Mouse (Mus musculus) liver, embryonic 11.5 days (tissue): ENCODE measurements at regions not wholly inside any gene's neighbourhood (a gene's known extent, or its start where the extent isn't known, plus 50 kb on each side); places are given as distances from the start of the nearest gene placed in this dataset.

ENCODE experiments used
- ATAC-seq: fragments of 200-750 bp; cut with Nextera tagmentation; replicated peaks from 2 replicates; pipeline ENCODE4 v1.8.0; 2017; ENCODE audit warnings: moderate number of reproducible peaks, mild to moderate bottlenecking, moderate TSS enrichment, moderate library complexity; ENCODE audit not compliant: low FRiP score
- DNase-seq: peaks from one replicate; pipeline ENCODE4 v3.0.0-alpha.2; 2017; ENCODE audit warnings: low spot score
- H3K27ac ChIP-seq: fragments of 300-500 bp; sonication (generic); 2 replicates; pipeline ENCODE4 v1.5.1; 2014; ENCODE audit warnings: mild to moderate bottlenecking, low read depth, low read length, control low read depth
- H3K27me3 ChIP-seq: fragments of 300-500 bp; sonication (generic); replicated peaks from 2 replicates; pipeline ENCODE4 v1.6.1; 2014; ENCODE audit warnings: low read length, mixed read lengths; ENCODE audit not compliant: control insufficient read depth, insufficient read depth
- H3K36me3 ChIP-seq: fragments of 300-500 bp; sonication (generic); 2 replicates; pipeline ENCODE4 v1.6.1; 2014; ENCODE audit warnings: mild to moderate bottlenecking, low read length, moderate library complexity, mixed read lengths; ENCODE audit not compliant: control insufficient read depth, insufficient read depth
- H3K4me1 ChIP-seq: fragments of 300-500 bp; sonication (generic); replicated peaks from 2 replicates; pipeline ENCODE4 v1.6.1; 2014; ENCODE audit warnings: low read length, mixed read lengths; ENCODE audit not compliant: control insufficient read depth, insufficient read depth
- H3K4me2 ChIP-seq: fragments of 300-500 bp; sonication (generic); 2 replicates; pipeline ENCODE4 v1.6.1; 2014; ENCODE audit warnings: mild to moderate bottlenecking, control low read depth, moderate library complexity
- H3K4me3 ChIP-seq: fragments of 300-500 bp; sonication (generic); 2 replicates; pipeline ENCODE4 v1.5.1; 2014; ENCODE audit warnings: low read depth, low read length, control low read depth
- H3K9ac ChIP-seq: fragments of 300-500 bp; sonication (generic); 2 replicates; pipeline ENCODE4 v1.6.1; 2014; ENCODE audit warnings: low read depth, low read length, control low read depth
- H3K9me3 ChIP-seq: fragments of 300-500 bp; sonication (generic); 2 replicates; pipeline ENCODE4 v1.6.1; 2016; ENCODE audit warnings: low read length, inconsistent platforms, mixed read lengths; ENCODE audit not compliant: control insufficient read depth
- WGBS: fragments of 180-500 bp; shearing (Covaris S2); extraction: QIAGEN DNeasy Blood & Tissue Kit; methylation state at CpG from one replicate; pipeline ENCODE4 v1.1.7; 2014; 5-methylcytosine and 5-hydroxymethylcytosine counted together

DNA sequence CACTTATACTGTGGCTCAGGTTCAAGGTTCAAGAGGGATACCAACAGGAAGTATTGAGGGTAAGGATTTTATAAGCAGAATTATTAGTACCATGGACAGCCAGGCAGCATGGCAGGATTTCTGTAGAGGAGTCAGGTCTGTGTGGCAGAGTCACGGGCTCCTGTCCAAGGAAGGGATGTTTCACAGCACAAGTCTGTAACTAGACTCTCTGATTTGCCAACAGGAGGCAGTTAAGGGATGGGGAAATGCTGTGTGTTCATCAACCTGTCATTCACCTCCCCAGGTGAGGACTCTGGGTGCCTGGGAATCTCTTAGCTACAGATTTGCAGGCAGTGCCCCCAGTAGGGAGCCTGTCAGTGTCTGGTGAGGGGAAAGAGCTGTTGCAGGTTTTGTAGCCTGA lies 541.7 kb upstream of the Auts2 start:
- no peak overlapping the region for H3K27ac ChIP-seq
- no peaks in the 10 kb centered on the region for H3K9me3 ChIP-seq
- no peaks in the 10 kb centered on the region for H3K4me1 ChIP-seq
- H3K36me3 ChIP-seq: no peaks in the 10 kb centered on the region
- no peaks in the 10 kb centered on the region for H3K27me3 ChIP-seq
- H3K4me3 ChIP-seq: no peak overlapping the region
- no peak overlapping the region for H3K9ac ChIP-seq
- DNase-seq (no peak), ATAC-seq (no peak)
- WGBS: 74% methylated on average over 1 of the region's 1 CpGs
- H3K4me2 ChIP-seq: no peak overlapping the region

DNA sequence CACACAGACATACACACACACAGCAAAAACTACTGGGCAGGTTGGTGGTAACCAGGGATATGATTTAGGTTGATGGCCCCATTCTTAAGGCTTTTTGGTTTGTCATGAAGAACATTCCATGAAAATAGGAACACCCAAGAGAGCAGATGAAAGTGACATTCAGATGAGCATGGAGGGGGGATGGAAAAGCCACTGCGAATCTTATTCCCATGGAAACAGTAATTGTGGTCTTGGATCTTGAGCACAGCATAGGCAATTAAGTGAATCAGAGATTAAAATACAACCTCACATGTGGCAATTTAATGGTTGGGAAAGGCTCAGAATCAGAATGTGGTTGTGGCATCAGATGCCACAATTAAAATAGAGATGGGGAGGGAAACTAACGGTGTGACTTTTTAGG lies 537.6 kb upstream of the Auts2 start:
- Histone ChIP-seq H3K4me3 (no peak overlapping the region), H3K27ac (no peak overlapping the region), H3K36me3 (no peaks in the 10 kb centered on the region), H3K9me3 (no peaks in the 10 kb centered on the region), H3K27me3 (no peaks in the 10 kb centered on the region), H3K4me2 (no peak overlapping the region), H3K9ac (no peak overlapping the region), H3K4me1 (no peaks in the 10 kb centered on the region)
- 81% methylated on average over 2 of the region's 2 CpGs for WGBS
- DNase-seq (no peak), ATAC-seq (no peak)

DNA sequence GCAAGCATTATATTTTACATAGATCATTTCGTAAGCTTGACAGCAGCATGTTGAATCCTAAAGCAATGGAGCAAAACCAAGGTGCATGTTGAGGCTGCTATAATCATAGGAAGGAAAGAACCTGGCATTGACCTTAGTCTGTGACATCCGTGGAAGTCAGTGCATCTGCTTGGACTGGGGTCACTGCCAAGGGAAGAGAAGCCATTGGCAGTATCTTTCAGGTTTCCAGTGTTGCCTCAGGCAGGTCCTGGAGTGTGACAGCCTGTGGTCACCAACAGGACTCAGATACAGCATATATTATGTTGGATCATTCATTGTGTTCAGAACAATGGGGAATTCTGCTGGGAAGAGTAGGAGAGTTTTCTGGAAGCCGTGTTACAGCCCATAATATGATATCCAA lies 535.8 kb upstream of the Auts2 start:
- ATAC-seq (no peak), DNase-seq (no peak)
- H3K9ac ChIP-seq: no peak overlapping the region
- no peak overlapping the region for H3K27ac ChIP-seq
- WGBS: 74% methylated on average over 3 of the region's 3 CpGs
- H3K27me3 ChIP-seq: no peaks in the 10 kb centered on the region
- H3K4me1 ChIP-seq: no peaks in the 10 kb centered on the region
- H3K4me2 ChIP-seq: no peak overlapping the region
- no peaks in the 10 kb centered on the region for H3K9me3 ChIP-seq
- no peaks in the 10 kb centered on the region for H3K36me3 ChIP-seq
- H3K4me3 ChIP-seq: no peak overlapping the region

DNA sequence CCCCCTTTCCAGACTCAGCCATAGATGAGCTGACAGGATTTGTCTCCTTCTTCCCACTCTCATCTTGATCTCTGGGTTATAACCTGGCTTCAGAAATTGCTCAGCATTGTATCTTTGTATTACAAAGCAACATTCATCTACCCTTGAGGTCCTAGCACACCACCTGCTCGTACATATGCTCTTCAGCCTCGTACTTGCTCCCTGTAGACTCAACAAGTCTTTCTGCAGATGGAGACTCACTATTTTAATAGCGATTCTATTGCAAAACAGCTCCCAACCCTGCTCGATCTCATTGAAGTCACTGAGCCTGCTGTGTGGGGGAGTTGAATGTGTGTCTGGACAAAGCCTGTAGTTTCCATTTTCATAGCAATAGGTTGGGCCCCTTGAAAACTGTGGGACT lies 535.2 kb upstream of the Auts2 start:
- no peak overlapping the region for H3K9ac ChIP-seq
- H3K27ac ChIP-seq: no peak overlapping the region
- H3K36me3 ChIP-seq: no peaks in the 10 kb centered on the region
- H3K4me1 ChIP-seq: no peaks in the 10 kb centered on the region
- no peaks in the 10 kb centered on the region for H3K9me3 ChIP-seq
- no peaks in the 10 kb centered on the region for H3K27me3 ChIP-seq
- 68% methylated on average over 4 of the region's 4 CpGs for WGBS
- ATAC-seq: no peak
- H3K4me2 ChIP-seq: no peak overlapping the region
- no peak for DNase-seq
- no peak overlapping the region for H3K4me3 ChIP-seq

DNA sequence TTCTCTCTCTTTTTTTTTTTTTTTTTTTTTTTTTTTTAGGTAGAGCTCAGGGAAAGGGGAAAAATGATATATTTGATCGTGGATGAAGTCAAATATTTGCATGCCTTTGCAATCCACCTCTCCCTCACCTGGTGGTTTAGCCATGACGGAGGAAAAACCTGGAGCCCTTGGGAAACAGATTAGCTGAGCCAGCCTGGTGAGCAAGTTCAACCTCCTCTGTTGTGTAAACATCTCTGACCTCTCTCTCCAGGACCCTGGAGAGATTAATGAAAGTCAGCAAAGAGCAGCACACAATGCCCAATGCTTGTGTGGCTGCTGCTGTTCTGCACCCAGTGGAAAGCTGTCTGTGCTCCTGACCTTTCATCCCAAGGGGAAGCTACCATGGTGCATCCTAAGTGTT lies 530.2 kb upstream of the Auts2 start:
- no peak for ATAC-seq
- WGBS: 39% methylated on average over 2 of the region's 2 CpGs

DNA sequence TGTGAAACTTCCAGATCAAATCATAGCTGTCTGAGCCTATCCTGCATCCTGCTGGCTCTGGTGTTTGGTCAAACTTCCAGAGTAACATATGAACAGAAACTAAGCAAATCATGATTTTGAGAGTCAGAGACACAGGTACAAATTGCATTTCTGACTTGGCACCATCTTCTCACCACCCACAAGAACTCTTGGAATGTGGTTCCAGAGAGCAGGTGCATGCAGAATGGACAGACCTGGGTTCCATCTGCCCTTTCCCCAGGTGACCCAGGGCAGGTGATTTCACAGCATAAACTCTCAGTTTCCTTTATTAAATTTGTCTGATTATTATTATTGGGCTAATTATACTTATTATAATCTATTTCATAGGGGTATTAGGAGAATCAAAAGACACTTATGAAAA lies 527.0 kb upstream of the Auts2 start:
- H3K9me3 ChIP-seq: no peaks in the 10 kb centered on the region
- no peaks in the 10 kb centered on the region for H3K27me3 ChIP-seq
- no peak overlapping the region for H3K4me3 ChIP-seq
- no peak overlapping the region for H3K27ac ChIP-seq
- ATAC-seq (no peak), DNase-seq (no peak)
- no peak overlapping the region for H3K4me2 ChIP-seq
- H3K9ac ChIP-seq: no peak overlapping the region
- H3K4me1 ChIP-seq: no peaks in the 10 kb centered on the region
- no peaks in the 10 kb centered on the region for H3K36me3 ChIP-seq

More for the DNA sequence above, 530.2 kb upstream of the Auts2 start:
- H3K4me2 ChIP-seq: no peak overlapping the region
- H3K4me1 ChIP-seq: no peaks in the 10 kb centered on the region
- H3K27ac ChIP-seq: no peak overlapping the region
- no peaks in the 10 kb centered on the region for H3K27me3 ChIP-seq
- no peak overlapping the region for H3K9ac ChIP-seq
- no peaks in the 10 kb centered on the region for H3K36me3 ChIP-seq
- no peak overlapping the region for H3K4me3 ChIP-seq
- no peaks in the 10 kb centered on the region for H3K9me3 ChIP-seq
- DNase-seq: no peak

DNA sequence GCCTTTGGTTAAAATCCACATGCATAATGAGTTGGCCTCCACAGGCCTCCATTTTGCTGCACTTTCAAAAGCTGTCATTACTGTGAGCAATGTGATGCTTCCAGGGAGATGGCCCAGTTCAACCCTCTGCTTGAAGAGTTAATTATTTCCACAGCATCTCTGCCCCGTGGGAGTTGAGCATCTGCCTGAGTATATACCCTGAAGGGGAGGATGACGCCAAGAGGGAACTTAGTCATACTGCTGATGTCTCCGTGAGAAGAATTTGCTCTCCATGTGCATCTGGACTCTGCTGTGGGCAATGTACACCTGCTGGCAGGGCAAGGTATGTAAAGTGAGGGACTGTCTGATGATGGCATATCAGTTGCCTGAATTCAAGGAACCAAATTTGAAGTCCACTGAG lies 519.3 kb upstream of the Auts2 start:
- no peak overlapping the region for H3K4me2 ChIP-seq
- DNase-seq: no peak
- no peak for ATAC-seq
- H3K27me3 ChIP-seq: no peaks in the 10 kb centered on the region
- no peak overlapping the region for H3K27ac ChIP-seq
- no peak overlapping the region for H3K4me3 ChIP-seq
- no peaks in the 10 kb centered on the region for H3K36me3 ChIP-seq
- H3K4me1 ChIP-seq: no peaks in the 10 kb centered on the region
- H3K9me3 ChIP-seq: no peaks in the 10 kb centered on the region
- 84% methylated on average over 3 of the region's 3 CpGs for WGBS
- H3K9ac ChIP-seq: no peak overlapping the region

DNA sequence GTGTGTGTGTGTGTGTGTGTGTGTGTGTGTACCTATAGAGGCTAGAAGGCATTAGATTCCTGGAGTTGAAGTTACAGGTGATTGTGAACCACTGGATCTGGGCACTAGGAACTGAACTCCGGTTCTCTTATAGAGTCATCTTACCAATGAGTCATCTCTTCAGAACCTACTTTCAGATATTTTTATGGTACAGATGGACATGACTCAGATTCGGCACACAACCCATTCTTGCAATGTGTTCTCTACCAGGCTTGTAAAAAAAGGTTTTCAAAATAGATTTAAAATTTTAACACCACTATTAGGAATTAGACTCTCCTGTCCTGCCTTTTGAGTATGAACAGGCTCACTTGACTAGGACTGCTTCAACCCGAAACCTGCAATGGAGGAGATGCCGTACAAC lies 504.3 kb upstream of the Auts2 start:
- no peaks in the 10 kb centered on the region for H3K36me3 ChIP-seq
- no peaks in the 10 kb centered on the region for H3K9me3 ChIP-seq
- H3K4me1 ChIP-seq: no peaks in the 10 kb centered on the region
- no peak overlapping the region for H3K27ac ChIP-seq
- no peak overlapping the region for H3K4me3 ChIP-seq
- ATAC-seq (no peak), DNase-seq (no peak)
- WGBS: 94% methylated on average over 4 of the region's 4 CpGs
- no peak overlapping the region for H3K9ac ChIP-seq
- no peak overlapping the region for H3K4me2 ChIP-seq
- H3K27me3 ChIP-seq: no peaks in the 10 kb centered on the region

DNA sequence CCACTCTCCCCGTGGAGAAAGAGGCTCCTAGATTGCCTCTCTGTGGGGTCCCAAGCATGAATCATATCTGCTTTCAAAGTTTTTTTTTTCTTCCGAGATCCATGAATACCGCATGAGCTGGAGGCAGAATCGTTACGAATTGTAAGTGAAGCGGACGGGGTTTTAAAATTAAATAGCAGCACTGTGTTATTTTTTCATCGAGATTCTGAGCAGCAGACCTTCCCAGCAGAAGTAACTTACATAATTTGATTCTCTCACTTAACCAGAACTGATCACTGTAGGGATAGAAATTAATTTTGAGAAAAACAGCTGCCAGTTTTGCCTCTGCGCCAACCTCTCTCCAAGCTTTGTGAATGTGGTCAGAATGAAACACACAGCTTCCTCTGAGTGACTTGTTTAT lies 502.5 kb upstream of the Auts2 start:
- no peak for DNase-seq
- Histone ChIP-seq H3K27me3 (no peaks in the 10 kb centered on the region), H3K9me3 (no peaks in the 10 kb centered on the region), H3K4me3 (no peak overlapping the region), H3K27ac (no peak overlapping the region), H3K4me2 (no peak overlapping the region), H3K36me3 (no peaks in the 10 kb centered on the region), H3K9ac (no peak overlapping the region), H3K4me1 (no peaks in the 10 kb centered on the region)
- 72% methylated on average over 9 of the region's 9 CpGs for WGBS
- ATAC-seq: no peak
